ENCODE assay signal across 8 mouse cellular contexts in genomic region chrX:13243133-13244123, GRCm38 (mm10). TPM values are rescaled to one million over a fixed set of nuclear protein-coding genes. Genes with fewer than 3 reads are reported as not detected.
DNase-seq lines count a peak whose midpoint lies in the region; ATAC-seq and TF ChIP-seq lines count a peak whose summit lies in the region.

No protein-coding gene starts in this region.

- TF ChIP-seq POLR2A in bone marrow macrophage, adult 2 months (IDR thresholded peaks at IDR 0.05; ENCODE audit: borderline replicate concordance, low read depth, low read length): no peak

- peak; percentile 11 to 33 for DNase-seq in lung, adult 18-20 months
- DNase-seq in lung, postnatal 10 days: no peak
- no peak for DNase-seq in layer of hippocampus, postnatal 36 days

- H3K9me3 ChIP-seq in forebrain, embryonic 15.5 days: no peaks in the 10 kb centered on the region
- no peaks in the 10 kb centered on the region for H3K9me3 ChIP-seq in kidney, embryonic 15.5 days (replicated peaks)
- H3K9me3 ChIP-seq in stomach, embryonic 16.5 days (replicated peaks; ENCODE audit: control insufficient read depth, low read length): no peaks in the 10 kb centered on the region

- H3K27me3 ChIP-seq in forebrain, embryonic 15.5 days: no peaks in the 10 kb centered on the region
- peaks cover 62% of the 10 kb centered on the region for H3K27me3 ChIP-seq in kidney, embryonic 15.5 days
- peaks cover 8% of the 10 kb centered on the region; the same call in 1 of the 2 replicates for H3K27me3 ChIP-seq in stomach, embryonic 16.5 days (ENCODE audit: control insufficient read depth, insufficient read depth, low read length)

- peak overlapping the region; percentile 63 for H3K9ac ChIP-seq in forebrain, embryonic 15.5 days (replicated peaks)
- peak overlapping the region; percentile 21; the same call in 1 of the 2 replicates for H3K9ac ChIP-seq in kidney, embryonic 15.5 days
- H3K9ac ChIP-seq in stomach, embryonic 16.5 days (ENCODE audit: low read length): peak overlapping the region; percentile 64

- peaks cover 21% of the 10 kb centered on the region for H3K4me1 ChIP-seq in bone marrow macrophage, adult 2 months (ENCODE audit: control insufficient read depth, insufficient read depth, low read length)
- peaks cover 11% of the 10 kb centered on the region for H3K4me1 ChIP-seq in forebrain, embryonic 15.5 days
- H3K4me1 ChIP-seq in kidney, embryonic 15.5 days: peaks cover 28% of the 10 kb centered on the region
- H3K4me1 ChIP-seq in stomach, embryonic 16.5 days (ENCODE audit: control insufficient read depth, insufficient read depth, low read length): peaks cover 3% of the 10 kb centered on the region; the same call in 1 of the 2 replicates

- no peak for TF ChIP-seq CTCF in bone marrow macrophage, adult 2 months (IDR thresholded peaks at IDR 0.05; ENCODE audit: low read depth, low read length)

- H3K36me3 ChIP-seq in forebrain, embryonic 15.5 days: no peaks in the 10 kb centered on the region
- no peaks in the 10 kb centered on the region for H3K36me3 ChIP-seq in kidney, embryonic 15.5 days
- H3K36me3 ChIP-seq in stomach, embryonic 16.5 days (ENCODE audit: control insufficient read depth, insufficient read depth, low read length): no peaks in the 10 kb centered on the region

- peak overlapping the region; percentile 66 for H3K4me3 ChIP-seq in bone marrow macrophage, adult 2 months (ENCODE audit: insufficient read depth, low read length)
- peak overlapping the region; percentile 40 for H3K4me3 ChIP-seq in forebrain, embryonic 15.5 days
- H3K4me3 ChIP-seq in kidney, embryonic 15.5 days (replicated peaks): peak overlapping the region; percentile 38
- peak overlapping the region; percentile 43 for H3K4me3 ChIP-seq in stomach, embryonic 16.5 days (replicated peaks; ENCODE audit: low read length)

- H3K27ac ChIP-seq in bone marrow macrophage, adult 2 months (ENCODE audit: insufficient read depth, low read depth, low read length): peak overlapping the region; percentile 88
- peak overlapping the region; percentile 98 for H3K27ac ChIP-seq in forebrain, embryonic 15.5 days (replicated peaks)
- peak overlapping the region; percentile 98 for H3K27ac ChIP-seq in kidney, embryonic 15.5 days
- H3K27ac ChIP-seq in stomach, embryonic 16.5 days (ENCODE audit: low read length): peak overlapping the region; percentile 99

- ATAC-seq in forebrain, embryonic 15.5 days (replicated peaks): peak; percentile 61; the same call in 1 of the 2 replicates
- peak; percentile 42 for ATAC-seq in kidney, embryonic 15.5 days (replicated peaks; ENCODE audit: low FRiP score)
- ATAC-seq in megakaryocyte-erythroid progenitor cell, adult 5-6 weeks (replicated peaks; ENCODE audit: low FRiP score, low TSS enrichment, poor library complexity, severe bottlenecking): peak; percentile 67
- ATAC-seq in stomach, embryonic 16.5 days (ENCODE audit: insufficient read depth, low FRiP score): peak; percentile 50; the same call in 1 of the 2 replicates

- peak overlapping the region; percentile 52 for H3K4me2 ChIP-seq in forebrain, embryonic 15.5 days (replicated peaks)
- H3K4me2 ChIP-seq in kidney, embryonic 15.5 days: peak overlapping the region; percentile 59
- H3K4me2 ChIP-seq in stomach, embryonic 16.5 days (ENCODE audit: low read depth, low read length): peak overlapping the region; percentile 55

- 28% methylated on average over 15 of the region's 15 CpGs for WGBS in forebrain, embryonic 15.5 days
- WGBS in kidney, embryonic 15.5 days: 25% methylated on average over 15 of the region's 15 CpGs
- WGBS in stomach, embryonic 16.5 days: 20% methylated on average over 15 of the region's 15 CpGs

RNA-seq across cellular contexts. Expression of gene Ddx3x, which starts 37.3 kb away (rescaled TPM):
- 193 and 212 TPM in 2 replicates for polyA plus RNA-seq in bone marrow macrophage, adult 2 months (2012; ENCODE audit: insufficient read depth, insufficient read length, missing spikeins)
- polyA plus RNA-seq in forebrain, embryonic 15.5 days (2015; fragmentation: Nextera tagmentation; extraction: Ambion mirVana): 124 and 127 TPM in 2 replicates
- polyA plus RNA-seq in kidney, embryonic 15.5 days (2015; fragmentation: Nextera tagmentation; extraction: Ambion mirVana): 130 and 133 TPM in 2 replicates
- total RNA-seq in megakaryocyte-erythroid progenitor cell, adult 5-6 weeks (2014; fragmentation: Nextera tagmentation): 217 and 234 TPM in 2 replicates
- total RNA-seq in megakaryocyte-erythroid progenitor cell, adult 5-6 weeks (2017): 759 and 878 TPM in 2 replicates
- 116 and 117 TPM in 2 replicates for polyA plus RNA-seq in stomach, embryonic 16.5 days (2015; fragmentation: Nextera tagmentation; extraction: Ambion mirVana)
- total RNA-seq in layer of hippocampus, postnatal 36 days (2021): 100 to 1,000 TPM; 147 to 183 TPM

Comparison
In these comparisons a context has a peak if more than half of its experiments do, and no peak if none do; other contexts are left out.
1. DNase-seq: peak in lung, adult 18-20 months (2 of 2); none in lung, postnatal 10 days (single experiment) and layer of hippocampus, postnatal 36 days (0 of 2).
2. Peak in every context shown above with its lines, with median percentiles within 50 percentile points of each other: H3K27ac ChIP-seq, H3K4me3 ChIP-seq, ATAC-seq, H3K4me2 ChIP-seq and H3K9ac ChIP-seq.